Mouse (Mus musculus): ENCODE results near the gene Gabrb3.
A peak's percentile ranks its signal among the peaks of the same experiment; 100 is the strongest.
"Not testable (repeated sequence)": the region's sequence is repeated elsewhere in the genome, so short reads cannot be mapped to it uniquely, and the experiment has no call there.

Gabrb3 gene

GRCm38 (mm10) chr7:57706092-57706491 is 286.6 kb downstream of the Gabrb3 start:
- no peak for DNase-seq (ENCODE audit: low read depth, low spot score)

- DNase-seq (ENCODE audit: low read depth, low spot score): peak; percentile 2
Measured at GRCm38 (mm10) chr7:57706976-57707740, 287.7 kb downstream of the Gabrb3 start.

- DNase-seq (ENCODE audit: low read depth, low spot score): no peak
Measured at GRCm38 (mm10) chr7:57711709-57712108, 292.2 kb downstream of the Gabrb3 start.

GRCm38 (mm10) chr7:57746836-57747235 is 327.3 kb downstream of the Gabrb3 start:
- peak; percentile 14 for DNase-seq (ENCODE audit: low read depth, low spot score)

- no peak for DNase-seq (ENCODE audit: low read depth, low spot score)
Measured at GRCm38 (mm10) chr7:57760466-57760865, 341.0 kb downstream of the Gabrb3 start.

- DNase-seq (ENCODE audit: low read depth, low spot score): no peak
Measured at GRCm38 (mm10) chr7:57778754-57779153, 359.3 kb downstream of the Gabrb3 start.

- not testable (repeated sequence) for DNase-seq (ENCODE audit: low read depth, low spot score)
Measured at GRCm38 (mm10) chr7:57786102-57786501, 366.6 kb downstream of the Gabrb3 start.

- DNase-seq (ENCODE audit: low read depth, low spot score): no peak
Measured at GRCm38 (mm10) chr7:57787520-57787919, 368.0 kb downstream of the Gabrb3 start.

GRCm38 (mm10) chr7:57803266-57803665 is 383.8 kb downstream of the Gabrb3 start:
- DNase-seq (ENCODE audit: low read depth, low spot score): no peak

- DNase-seq (ENCODE audit: low read depth, low spot score): no peak
Measured at GRCm38 (mm10) chr7:57813716-57814115, 394.2 kb downstream of the Gabrb3 start.

GRCm38 (mm10) chr7:57842383-57842896 is 422.9 kb downstream of the Gabrb3 start:
- no peak for DNase-seq (ENCODE audit: low read depth, low spot score)

- DNase-seq (ENCODE audit: low read depth, low spot score): no peak
Measured at GRCm38 (mm10) chr7:57867951-57868350, 448.5 kb downstream of the Gabrb3 start.

Data from 3T3-L1 (cell line).